Mouse (Mus musculus) limb, embryonic 10.5 days (tissue): ENCODE results near the gene Ndufaf4. TPM values are rescaled to one million over a fixed set of nuclear protein-coding genes. Genes with fewer than 3 reads are reported as not detected.

Experiments used
- DNase-seq: peaks from one replicate; pipeline ENCODE4 v3.0.0-alpha.2; 2017; ENCODE audit warnings: low spot score
- H3K27ac ChIP-seq: fragments of 300-500 bp; sonication (generic); 2 replicates; pipeline ENCODE4 v1.5.1; 2016; ENCODE audit warnings: mild to moderate bottlenecking
- H3K27me3 ChIP-seq: fragments of 300-500 bp; sonication (generic); 2 replicates; pipeline ENCODE4 v1.6.1; 2016; ENCODE audit warnings: low read depth, mild to moderate bottlenecking; ENCODE audit not compliant: poor library complexity, severe bottlenecking
- H3K36me3 ChIP-seq: fragments of 300-500 bp; sonication (generic); 2 replicates; pipeline ENCODE4 v1.6.1; 2016; ENCODE audit warnings: mild to moderate bottlenecking, moderate library complexity
- H3K4me1 ChIP-seq: fragments of 300-500 bp; sonication (generic); 2 replicates; pipeline ENCODE4 v1.6.1; 2016
- H3K4me3 ChIP-seq: fragments of 300-500 bp; sonication (generic); 2 replicates; pipeline ENCODE4 v1.5.1; 2016; ENCODE audit warnings: mild to moderate bottlenecking, moderate library complexity
- H3K9me3 ChIP-seq: fragments of 300-500 bp; sonication (generic); replicated peaks from 2 replicates; pipeline ENCODE4 v1.6.1; 2016; ENCODE audit warnings: mild to moderate bottlenecking
- WGBS: fragments of 180-500 bp; shearing (Covaris S2); methylation state at CpG from one replicate; pipeline ENCODE4 v1.1.7; 2016; 5-methylcytosine and 5-hydroxymethylcytosine counted together
- polyA plus RNA-seq: library from polyadenylated mRNA; unstranded; fragments of >200 nt; fragmentation: Nextera tagmentation; extraction: Ambion mirVana; gene quantifications from 2 replicates; pipeline ENCODE4 v1.2.1, GENCODE M21; 2016

Ndufaf4 gene
- polyA plus RNA-seq, 1 experiment from 2014 or later: 53.3 TPM

DNA sequence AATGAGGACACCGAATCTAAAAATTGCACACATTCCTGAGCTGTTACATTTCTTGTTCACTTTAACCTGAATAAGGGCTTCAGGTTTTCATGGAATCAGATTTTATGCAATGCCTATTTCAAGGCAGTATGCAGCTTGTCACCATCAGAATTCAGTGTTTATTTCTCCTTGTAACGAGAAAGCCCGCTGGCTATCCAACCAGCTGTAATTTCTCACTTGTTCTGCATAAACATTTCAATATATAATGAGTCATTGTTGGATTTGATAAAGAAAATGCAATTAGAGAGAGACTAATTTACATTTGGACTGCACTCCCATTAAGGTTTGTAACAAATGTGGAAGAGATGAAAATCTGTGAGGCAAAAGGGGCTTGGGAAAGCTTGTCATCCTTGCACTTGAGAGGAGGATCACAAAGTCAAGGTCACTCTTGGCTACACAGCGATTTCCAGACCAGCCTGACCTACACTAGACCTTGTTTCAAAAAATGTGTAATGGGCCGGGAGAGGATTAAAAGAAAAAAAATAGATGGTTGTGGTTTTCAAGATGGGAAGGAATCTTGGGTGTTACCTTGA is 22.2 kb downstream of the Ndufaf4 start:
- no peak overlapping the region for H3K4me3 ChIP-seq
- H3K27me3 ChIP-seq: no peaks in the 10 kb centered on the region
- DNase-seq: no peak
- no peaks in the 10 kb centered on the region for H3K9me3 ChIP-seq
- WGBS: 89% methylated on average over 5 of the region's 5 CpGs
- H3K27ac ChIP-seq: no peak overlapping the region
- H3K4me1 ChIP-seq: no peaks in the 10 kb centered on the region; the same call in 1 of the 2 replicates
- H3K36me3 ChIP-seq: no peaks in the 10 kb centered on the region

DNA sequence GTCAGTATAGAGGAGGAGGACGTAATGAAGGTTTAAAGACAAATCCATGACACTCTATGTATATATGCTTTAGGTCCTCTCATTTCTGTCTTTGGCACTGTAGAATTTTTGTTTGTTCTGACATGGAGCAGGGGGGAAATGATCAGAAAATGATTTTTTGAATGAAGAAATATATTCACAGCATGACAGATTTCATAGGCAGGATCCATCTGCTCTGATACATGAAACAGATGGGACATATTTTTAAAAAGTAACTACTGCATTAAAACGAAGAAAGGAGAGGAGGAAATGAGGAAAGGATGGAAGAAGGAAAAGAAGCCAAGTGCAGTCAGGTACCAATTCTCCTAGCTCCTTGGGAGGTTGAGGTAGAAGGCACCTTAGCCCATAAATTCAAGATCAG is 26.8 kb downstream of the Ndufaf4 start:
- Histone ChIP-seq H3K4me3 (no peak overlapping the region), H3K27me3 (no peaks in the 10 kb centered on the region), H3K9me3 (no peaks in the 10 kb centered on the region), H3K27ac (no peak overlapping the region), H3K36me3 (no peaks in the 10 kb centered on the region), H3K4me1 (no peaks in the 10 kb centered on the region)
- 83% methylated on average over 2 of the region's 2 CpGs for WGBS
- no peak for DNase-seq

DNA sequence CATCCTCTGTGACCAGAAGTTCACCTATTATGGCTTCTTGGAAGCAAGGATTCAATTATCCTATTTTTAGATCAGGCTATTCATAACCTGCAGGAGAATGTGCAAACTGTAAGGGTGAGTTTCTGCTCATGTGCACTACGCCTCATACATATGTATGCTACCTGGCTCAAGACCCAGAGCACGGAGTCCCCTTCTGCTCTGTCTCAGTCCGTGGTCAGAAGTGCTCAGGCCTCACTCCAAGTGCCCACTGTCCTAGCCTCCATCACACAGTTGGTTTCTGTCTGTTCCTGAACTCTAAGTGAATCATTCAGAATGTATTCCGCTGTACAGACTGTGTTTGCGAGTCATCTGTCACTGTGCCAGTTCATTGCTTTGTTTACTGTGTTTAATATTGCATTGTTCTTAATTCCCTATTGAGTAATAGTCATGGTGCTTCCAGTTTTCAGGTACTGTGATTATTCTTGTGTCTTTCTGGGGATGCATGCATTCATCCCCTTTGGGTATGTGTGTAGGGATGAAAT is 30.4 kb downstream of the Ndufaf4 start:
- H3K4me1 ChIP-seq: no peaks in the 10 kb centered on the region
- no peaks in the 10 kb centered on the region for H3K27me3 ChIP-seq
- no peaks in the 10 kb centered on the region for H3K9me3 ChIP-seq
- H3K4me3 ChIP-seq: no peak overlapping the region
- no peak for DNase-seq
- no peaks in the 10 kb centered on the region for H3K36me3 ChIP-seq
- H3K27ac ChIP-seq: no peak overlapping the region
- 87% methylated on average over 5 of the region's 5 CpGs for WGBS

DNA sequence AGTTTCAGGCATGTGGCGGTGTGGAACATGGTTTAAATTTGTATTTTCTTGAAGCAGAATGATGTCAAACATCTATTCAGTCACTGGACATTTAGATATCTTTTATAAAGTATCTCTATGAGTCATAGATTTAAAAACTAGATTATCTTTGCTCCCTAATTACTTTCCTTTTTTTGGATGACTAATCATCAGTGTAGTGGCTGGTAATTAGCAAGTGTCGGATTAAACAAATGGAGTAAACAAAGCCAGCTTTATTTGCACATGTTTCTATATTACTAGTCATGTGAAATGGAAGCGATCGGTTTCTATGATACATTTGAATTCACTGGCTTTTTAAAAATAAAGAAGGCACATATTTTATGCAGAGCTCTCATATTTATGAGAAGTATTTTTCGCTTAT is 31.0 kb downstream of the Ndufaf4 start:
- Histone ChIP-seq H3K36me3 (no peaks in the 10 kb centered on the region), H3K27ac (no peak overlapping the region), H3K9me3 (no peaks in the 10 kb centered on the region), H3K4me3 (no peak overlapping the region), H3K4me1 (no peaks in the 10 kb centered on the region), H3K27me3 (no peaks in the 10 kb centered on the region)
- WGBS: 93% methylated on average over 5 of the region's 5 CpGs
- no peak for DNase-seq

DNA sequence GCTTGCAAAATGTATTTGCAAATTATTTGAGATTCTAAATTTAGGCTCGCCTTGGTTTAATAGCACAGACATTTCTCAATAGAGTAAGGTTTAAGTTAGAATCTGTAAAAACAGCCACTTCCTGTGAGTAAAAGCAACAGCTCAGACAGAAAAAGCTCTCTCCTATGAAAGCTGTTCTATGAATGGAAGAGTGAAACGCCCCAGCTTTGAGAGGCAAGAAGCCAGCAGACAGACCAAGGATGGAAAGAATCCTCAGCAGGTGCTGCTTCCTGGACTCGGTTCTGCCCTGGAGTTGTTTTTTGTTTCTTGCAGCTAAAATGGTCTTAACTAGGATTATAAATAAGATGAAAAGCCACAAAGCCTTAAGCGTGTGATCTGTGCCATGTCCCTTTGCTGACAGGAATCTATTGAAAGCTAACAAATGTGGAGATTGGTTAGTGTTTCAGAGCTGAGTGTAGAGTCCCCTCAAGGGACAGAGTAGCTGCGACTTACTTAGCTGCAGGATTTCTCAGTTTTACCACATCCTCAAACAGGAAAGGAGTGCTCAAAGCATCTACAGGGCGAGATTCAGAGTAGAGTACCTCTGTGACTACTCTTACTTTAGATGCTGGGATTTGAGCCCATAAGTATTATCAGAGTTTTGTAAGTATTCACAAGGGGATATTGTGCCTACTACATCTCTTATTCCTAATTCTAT is 45.0 kb downstream of the Ndufaf4 start:
- H3K9me3 ChIP-seq: no peaks in the 10 kb centered on the region
- H3K27me3 ChIP-seq: no peaks in the 10 kb centered on the region
- no peaks in the 10 kb centered on the region for H3K36me3 ChIP-seq
- DNase-seq: no peak
- no peaks in the 10 kb centered on the region for H3K4me1 ChIP-seq
- H3K4me3 ChIP-seq: no peak overlapping the region
- WGBS: 65% methylated on average over 6 of the region's 6 CpGs
- no peak overlapping the region for H3K27ac ChIP-seq

Other genes starting within 250 kb of the Ndufaf4 start
- 4.0 and 4.9 TPM in 2 replicates for gene Klhl32, start 47.0 kb upstream of the Ndufaf4 start, polyA plus RNA-seq
- gene Gpr63, start 68.3 kb downstream of the Ndufaf4 start, polyA plus RNA-seq: 1.9 and 2.4 TPM in 2 replicates